Mouse (Mus musculus) C2C12 (cell line): ENCODE results near the gene Zbtb45. TPM values are rescaled to one million over a fixed set of nuclear protein-coding genes. Genes with fewer than 3 reads are reported as not detected.

ENCODE experiments used
- H3K27me3 ChIP-seq: one replicate; pipeline ENCODE4 v1.6.1; 2011; ENCODE audit not compliant: control insufficient read depth, insufficient read depth, insufficient read length
- H3K36me3 ChIP-seq: one replicate; pipeline ENCODE4 v1.6.1; 2011; ENCODE audit not compliant: control insufficient read depth, insufficient read depth
- H3K4me3 ChIP-seq: one replicate; pipeline ENCODE4 v1.5.1; 2011; ENCODE audit warnings: mild to moderate bottlenecking, control low read depth; ENCODE audit not compliant: poor library complexity, insufficient read depth, severe bottlenecking
- H3K79me2 ChIP-seq: one replicate; pipeline ENCODE4 v1.6.1; 2011; ENCODE audit not compliant: control insufficient read depth, insufficient read depth
- H3K79me3 ChIP-seq: one replicate; pipeline ENCODE4 v1.6.1; 2011; ENCODE audit warnings: low read depth, control low read depth
- H3ac ChIP-seq: one replicate; pipeline ENCODE3; 2011; ENCODE audit warnings: low read depth; ENCODE audit not compliant: control insufficient read depth, insufficient read length
- CEBPB ChIP-seq: IDR thresholded peaks from one replicate; pipeline ENCODE4 v1.6.1; 2011; ENCODE audit warnings: low read depth, mild to moderate bottlenecking, control low read depth, moderate library complexity
- CTCF ChIP-seq: IDR thresholded peaks from one replicate; pipeline ENCODE4 v1.5.1; 2011; ENCODE audit not compliant: control insufficient read depth, insufficient read depth, insufficient read length
- FOSL1 ChIP-seq: IDR thresholded peaks from one replicate; pipeline ENCODE4 v1.8.0; 2011; ENCODE audit warnings: mild to moderate bottlenecking, low read length; ENCODE audit not compliant: poor library complexity, insufficient read depth, severe bottlenecking
- MAX ChIP-seq: IDR thresholded peaks from one replicate; pipeline ENCODE4 v1.6.1; 2011; ENCODE audit warnings: mild to moderate bottlenecking, control low read depth
- MYOD1 ChIP-seq: IDR thresholded peaks from one replicate; pipeline ENCODE4 v1.6.1; 2011; ENCODE audit warnings: low read depth; ENCODE audit not compliant: control insufficient read depth, insufficient read length
- MYOG ChIP-seq: IDR thresholded peaks from one replicate; pipeline ENCODE4 v1.6.1; 2011; ENCODE audit not compliant: control insufficient read depth, insufficient read length; ENCODE audit errors: extremely low read depth
- USF1 ChIP-seq: IDR thresholded peaks from one replicate; pipeline ENCODE4 v1.6.1; 2011; ENCODE audit warnings: low read depth, mild to moderate bottlenecking, control low read depth, moderate library complexity
- polyA plus RNA-seq: library from polyadenylated mRNA; unstranded; fragments of >200 nt; fragmentation: generic; extraction: Trizol; gene quantifications from one replicate; pipeline ENCODE4 v1.2.1, GENCODE M21; 2012; ENCODE audit warnings: missing spikeins

Zbtb45 gene
- polyA plus RNA-seq, 1 experiment, result 19.4 TPM

DNA sequence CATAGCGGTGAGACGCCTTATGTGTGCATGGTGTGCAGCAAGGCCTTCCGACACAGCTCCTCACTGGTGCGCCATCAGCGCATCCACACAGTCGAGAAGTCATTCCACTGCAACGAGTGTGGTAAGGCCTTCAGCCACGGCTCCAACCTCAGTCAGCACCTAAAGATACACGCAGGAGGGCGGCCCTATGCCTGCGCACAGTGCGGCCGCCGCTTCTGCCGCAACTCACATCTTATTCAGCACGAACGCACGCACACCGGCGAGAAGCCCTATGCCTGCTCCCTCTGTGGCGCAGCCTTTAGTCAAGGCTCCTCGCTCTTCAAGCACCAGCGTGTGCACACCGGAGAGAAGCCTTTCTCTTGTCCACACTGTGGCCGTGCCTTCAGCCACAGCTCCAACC lies 38.9 kb downstream of the Zbtb45 start:
- TF ChIP-seq MYOD1, result no peak
- TF ChIP-seq CEBPB, result no peak
- no peak for TF ChIP-seq MAX
- TF ChIP-seq FOSL1, result no peak
- TF ChIP-seq USF1, result no peak
- TF ChIP-seq MYOG, result no peak
- no peak for TF ChIP-seq CTCF
- Histone ChIP-seq H3K4me3 (no peak overlapping the region), H3K79me3 (peaks cover 9% of the 10 kb centered on the region), H3ac (no peak overlapping the region), H3K79me2 (peaks cover 24% of the 10 kb centered on the region), H3K27me3 (no peaks in the 10 kb centered on the region), H3K36me3 (peaks cover 10% of the 10 kb centered on the region)

DNA sequence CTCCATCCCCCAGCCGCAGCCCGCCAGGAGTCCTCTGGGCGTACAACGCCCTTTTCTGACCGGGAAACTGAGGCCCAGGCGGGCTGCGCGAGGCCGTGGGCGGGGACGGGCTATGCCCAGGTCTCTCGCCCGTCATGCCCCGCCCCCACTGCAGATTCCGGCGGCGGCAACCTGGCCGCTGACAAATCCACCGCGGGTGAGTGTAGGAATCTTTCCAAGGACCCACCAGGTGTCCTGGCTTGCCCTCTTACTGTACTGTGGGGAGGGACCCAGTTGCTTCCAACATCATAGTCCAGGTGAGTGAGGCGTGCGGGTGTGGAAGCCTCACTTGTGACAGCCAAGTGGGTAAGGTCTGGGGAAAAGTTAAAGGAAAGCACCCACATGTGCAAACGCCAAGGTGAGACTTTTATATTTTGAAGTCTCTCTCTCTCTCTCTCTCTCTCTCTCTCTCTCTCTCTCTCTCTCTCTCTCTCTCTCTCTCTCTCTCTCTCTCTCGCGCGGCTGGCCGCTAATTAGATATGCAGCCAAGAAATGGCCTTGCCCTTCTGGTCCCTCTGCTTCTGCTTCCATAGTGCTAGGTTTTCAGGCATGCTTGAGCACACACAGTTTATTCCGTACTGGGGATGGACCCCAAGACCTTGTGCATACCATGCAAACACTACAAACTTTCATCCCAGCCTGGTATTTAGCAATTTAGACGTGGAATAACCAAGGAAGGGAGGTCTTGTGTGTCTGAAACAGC lies 43.6 kb downstream of the Zbtb45 start:
- Histone ChIP-seq H3K79me3 (peaks cover 9% of the 10 kb centered on the region), H3K36me3 (peaks cover 7% of the 10 kb centered on the region), H3ac (peak overlapping the region; percentile 83), H3K27me3 (no peaks in the 10 kb centered on the region), H3K79me2 (peaks cover 24% of the 10 kb centered on the region), H3K4me3 (peak overlapping the region; percentile 60)
- TF ChIP-seq CTCF (no peak), USF1 (no peak), FOSL1 (no peak), MYOD1 (no peak), MAX (no peak), MYOG (no peak), CEBPB (no peak)

DNA sequence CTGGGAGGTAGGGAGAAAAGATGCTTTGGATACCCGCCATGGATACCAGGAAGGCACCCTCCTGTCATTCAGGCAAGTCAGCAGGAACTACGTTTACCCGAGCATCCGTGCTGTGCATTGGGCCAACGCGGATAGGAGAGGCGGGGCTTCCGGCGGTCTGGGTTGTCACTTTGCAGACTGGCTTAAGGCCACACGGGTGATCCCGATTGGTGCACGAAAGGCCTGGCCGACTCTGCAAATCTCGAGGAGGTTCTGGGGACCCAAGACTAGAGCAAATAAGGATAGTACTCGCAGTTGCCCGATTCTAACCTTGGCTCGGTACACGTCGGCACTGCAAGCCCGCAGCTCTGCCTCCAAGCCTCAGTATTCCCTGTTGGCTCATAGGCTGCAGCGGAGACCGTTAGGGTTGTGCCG lies 44.1 kb downstream of the Zbtb45 start, which contains the start of gene Zfp324:
Gene Zfp324 (plus strand): TSS at position 161 of the 414 bp plus-strand sequence.
- TF ChIP-seq MYOD1, result no peak
- no peak for TF ChIP-seq MYOG
- TF ChIP-seq MAX, result no peak
- no peak for TF ChIP-seq FOSL1
- TF ChIP-seq USF1, result no peak
- no peak for TF ChIP-seq CEBPB
- TF ChIP-seq CTCF, result no peak
- H3ac ChIP-seq, result peak within 1 kb of the TSS; percentile 83

DNA sequence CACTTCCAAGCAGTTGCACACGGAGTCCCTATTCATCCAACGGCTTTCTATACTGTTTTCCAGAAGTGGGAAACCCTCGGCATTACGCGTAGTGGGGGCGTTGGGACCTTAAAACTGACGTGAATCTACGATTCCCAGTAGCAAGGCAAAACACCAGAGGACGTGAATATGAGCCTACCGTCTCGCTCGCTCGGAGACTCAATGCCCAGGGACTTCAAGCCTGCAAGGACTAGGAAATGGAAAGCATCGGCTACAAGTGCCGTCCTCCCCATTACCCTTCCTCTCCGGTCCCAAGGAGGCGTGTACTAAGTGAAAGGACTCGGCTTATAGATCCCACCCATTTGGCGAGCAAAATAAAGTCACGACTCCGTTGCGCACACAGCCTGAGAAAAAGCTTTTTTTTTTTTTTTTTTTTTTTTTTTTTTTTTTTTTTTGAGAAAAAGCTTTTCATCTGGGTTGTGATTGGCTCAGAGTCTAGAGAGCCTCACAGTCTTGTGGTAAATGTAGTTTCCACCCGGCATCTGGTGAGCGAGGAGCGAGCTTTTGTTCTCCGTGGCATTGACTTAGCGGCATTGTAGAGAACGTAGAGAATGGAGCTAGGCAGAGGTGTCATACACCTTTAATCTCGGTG lies 48.2 kb downstream of the Zbtb45 start:
- H3K27me3 ChIP-seq, result no peaks in the 10 kb centered on the region
- H3K36me3 ChIP-seq, result no peaks in the 10 kb centered on the region
- H3ac ChIP-seq, result peak overlapping the region; percentile 34
- H3K79me2 ChIP-seq, result peaks cover 7% of the 10 kb centered on the region
- H3K79me3 ChIP-seq, result peaks cover 2% of the 10 kb centered on the region
- TF ChIP-seq MAX (no peak), CTCF (no peak), USF1 (no peak), MYOG (no peak)
- peak overlapping the region; percentile 33 for H3K4me3 ChIP-seq

More for the DNA sequence above, 44.1 kb downstream of the Zbtb45 start, which contains the start of gene Zfp324:
- H3K79me2 ChIP-seq, result peaks cover 24% of the 10 kb centered on the region
- peaks cover 9% of the 10 kb centered on the region for H3K79me3 ChIP-seq
- H3K36me3 ChIP-seq, result peaks cover 4% of the 10 kb centered on the region
- no peaks in the 10 kb centered on the region for H3K27me3 ChIP-seq
- H3K4me3 ChIP-seq, result peak within 1 kb of the TSS; percentile 60

DNA sequence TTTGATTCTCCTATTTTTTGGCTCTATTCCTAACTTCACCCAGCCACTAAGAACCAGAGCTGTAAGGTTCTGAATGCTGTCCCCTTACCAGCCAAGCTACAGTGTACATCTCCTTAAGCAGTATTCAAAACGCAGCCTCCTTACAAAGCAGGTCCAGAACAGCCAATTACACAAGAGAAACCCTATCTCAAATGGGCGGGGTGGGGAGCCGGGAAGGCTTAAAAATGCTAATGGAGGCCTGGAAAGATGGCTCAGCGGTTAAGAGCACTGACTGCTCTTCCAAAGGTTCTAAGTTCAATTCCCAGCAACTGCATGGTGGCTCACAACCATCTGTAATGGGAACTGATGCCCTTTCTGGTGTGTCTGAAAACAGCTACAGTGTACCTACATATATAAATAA lies 50.1 kb downstream of the Zbtb45 start:
- no peaks in the 10 kb centered on the region for H3K27me3 ChIP-seq
- no peaks in the 10 kb centered on the region for H3K36me3 ChIP-seq
- TF ChIP-seq MYOD1 (no peak), FOSL1 (no peak), CEBPB (no peak), MYOG (no peak), CTCF (no peak), USF1 (no peak), MAX (no peak)
- H3K79me2 ChIP-seq, result no peaks in the 10 kb centered on the region
- H3K79me3 ChIP-seq, result no peaks in the 10 kb centered on the region
- H3K4me3 ChIP-seq, result no peak overlapping the region
- no peak overlapping the region for H3ac ChIP-seq

DNA sequence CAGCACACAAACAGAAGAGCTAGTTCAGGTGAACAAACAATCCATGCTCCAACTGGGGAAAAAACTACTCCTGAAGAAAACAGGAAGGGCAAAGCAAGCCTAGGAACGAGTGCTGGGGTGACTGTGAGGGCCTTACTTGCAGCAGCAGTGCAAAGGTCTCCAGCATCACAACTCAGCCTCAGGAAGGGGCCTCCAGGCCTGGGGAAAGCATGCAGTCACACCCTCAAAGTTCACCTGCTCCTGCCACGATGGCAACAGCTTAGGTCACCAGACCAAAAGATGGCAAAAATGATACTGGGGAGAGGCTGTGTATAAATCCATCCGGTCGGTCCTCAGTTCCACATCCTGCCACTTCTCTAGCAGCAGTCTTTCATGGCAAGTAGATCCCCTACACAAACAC lies 50.9 kb downstream of the Zbtb45 start:
- TF ChIP-seq MYOG (no peak), MAX (no peak), MYOD1 (no peak), CEBPB (no peak), CTCF (no peak), FOSL1 (no peak), USF1 (no peak)
- H3K79me3 ChIP-seq, result no peaks in the 10 kb centered on the region
- H3K4me3 ChIP-seq, result no peak overlapping the region
- no peaks in the 10 kb centered on the region for H3K27me3 ChIP-seq
- H3K79me2 ChIP-seq, result no peaks in the 10 kb centered on the region
- H3ac ChIP-seq, result no peak overlapping the region
- no peaks in the 10 kb centered on the region for H3K36me3 ChIP-seq
